In the genomic region with DNA sequence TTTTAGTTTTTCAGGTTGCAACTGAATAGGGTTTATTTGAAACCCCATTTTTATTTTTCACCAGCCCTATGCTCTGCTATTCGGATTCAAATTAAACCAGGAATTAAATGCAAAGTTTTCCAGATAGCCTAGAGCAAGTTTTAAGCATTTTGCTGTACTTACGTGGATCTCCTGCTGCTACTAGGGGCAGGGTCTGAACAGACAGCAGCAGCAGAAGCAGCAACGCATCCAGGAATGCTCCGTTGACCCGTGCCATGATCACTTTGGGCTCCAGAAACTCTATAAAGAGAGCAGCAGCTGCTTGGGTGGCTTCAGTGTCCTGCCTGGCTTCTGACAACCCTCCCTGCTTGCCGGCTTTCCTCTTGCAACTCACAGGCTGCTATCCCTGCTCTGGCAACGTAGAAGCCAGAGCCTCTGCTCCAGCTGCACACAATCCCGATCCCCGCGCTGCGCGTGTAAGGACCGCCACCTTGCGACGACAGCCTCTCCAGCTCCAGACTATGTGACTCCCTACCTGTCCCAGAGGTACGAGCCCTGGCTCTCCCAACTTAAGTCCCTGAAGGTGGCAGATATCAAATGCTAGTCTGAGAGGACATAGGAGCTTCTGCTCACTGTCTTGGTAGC, we compare ENCODE assay signal across 9 mouse cellular contexts. TPM values are rescaled to one million over a fixed set of nuclear protein-coding genes. Genes with fewer than 3 reads are reported as not detected.
DNase-seq lines count a peak whose midpoint lies in the region; ATAC-seq lines count a peak whose summit lies in the region.
"Had no signal": no experiment of that assay in that cellular context is flagged by ENCODE, and none has a peak within 500 bp of the region (broad histone marks: within the 10 kb centered on the region; RNA-seq: fewer than 3 reads in every experiment).

Cntnap3 (minus strand) TSS at position 371 of the 624 bp plus-strand sequence.

- H3K36me3 ChIP-seq in midbrain, embryonic 15.5 days (replicated peaks) = no peaks in the 10 kb centered on the region

- peak within 1 kb of the TSS; percentile 38; the same call in 1 of the 2 replicates for H3K9ac ChIP-seq in midbrain, embryonic 15.5 days

- no peak within 1 kb of the TSS for H3K27ac ChIP-seq in midbrain, embryonic 15.5 days

- H3K4me2 ChIP-seq in midbrain, embryonic 15.5 days = peak within 1 kb of the TSS; percentile 49

- H3K27me3 ChIP-seq in midbrain, embryonic 15.5 days (replicated peaks) = no peaks in the 10 kb centered on the region

- ATAC-seq in midbrain, embryonic 15.5 days (replicated peaks) = peak; percentile 99

- peak within 1 kb of the TSS; percentile 27 for H3K4me3 ChIP-seq in midbrain, embryonic 15.5 days
- H3K4me3 ChIP-seq: myocyte had no signal

- peak; percentile 4 to 27 for DNase-seq in cerebellum, postnatal 10 days
- no peak for DNase-seq in cerebellum, adult 9-11 months
- DNase-seq in adrenal gland, postnatal 25 days = peak; percentile 25
- peak; percentile 13 to 27 for DNase-seq in frontal cortex, postnatal 25 days (ENCODE audit: low spot score in 2 of 2)
- peak; percentile 2 to 23 for DNase-seq in layer of hippocampus, postnatal 36 days
- peak; percentile 40 for DNase-seq in telencephalon, adult 2 months (ENCODE audit: low read depth, low spot score)
- DNase-seq in cerebellum, adult 11 months = no peak

- H3K4me1 ChIP-seq in midbrain, embryonic 15.5 days = no peaks in the 10 kb centered on the region

- H3K9me3 ChIP-seq in midbrain, embryonic 15.5 days = no peaks in the 10 kb centered on the region

- WGBS in midbrain, embryonic 15.5 days = 6% methylated on average over 16 of the region's 16 CpGs

RNA-seq across cellular contexts. Expression of gene Cntnap3, which starts in this region (rescaled TPM):
- total RNA-seq in adrenal gland, postnatal 25 days (2021) = not detected in 2 replicates
- total RNA-seq in layer of hippocampus, postnatal 36 days (2021) = 1 to 10 TPM; 2.0 to 2.7 TPM
- 0.48 and 0.51 TPM in 2 replicates for polyA plus RNA-seq in midbrain, embryonic 15.5 days (2015; fragmentation: Nextera tagmentation; extraction: Ambion mirVana)

Comparison
In these comparisons a context has a peak if more than half of its experiments do, and no peak if none do; other contexts are left out.
1. DNase-seq: peak in cerebellum, postnatal 10 days (2 of 2), frontal cortex, postnatal 25 days (2 of 2), layer of hippocampus, postnatal 36 days (2 of 2) and telencephalon, adult 2 months (single experiment); none in cerebellum, adult 9-11 months (single experiment) and cerebellum, adult 11 months (single experiment).
2. Peak in DNase-seq in adrenal gland, postnatal 25 days; RNA of the gene not detected or under 1 TPM.
3. Peak in ATAC-seq, H3K4me3 ChIP-seq, H3K9ac ChIP-seq and H3K4me2 ChIP-seq in midbrain, embryonic 15.5 days; RNA of the gene not detected or under 1 TPM.